Mouse (Mus musculus): ENCODE results near the gene Ubl4b. TPM values are rescaled to one million over a fixed set of nuclear protein-coding genes. Genes with fewer than 3 reads are reported as not detected.

Ubl4b gene
- polyA plus RNA-seq, 1 experiment from 2014 or later: not detected

GRCm38 (mm10) chr3:107563880-107564279, 9.0 kb upstream of the Ubl4b start:
- peaks cover 13% of the 10 kb centered on the region; the same call in 1 of the 2 replicates for H3K27me3 ChIP-seq
- no peaks in the 10 kb centered on the region for H3K36me3 ChIP-seq
- no peaks in the 10 kb centered on the region for H3K4me1 ChIP-seq
- WGBS: 32% methylated on average over 4 of the region's 4 CpGs
- H3K4me3 ChIP-seq: no peak overlapping the region
- H3K9me3 ChIP-seq: no peaks in the 10 kb centered on the region
- no peak for ATAC-seq (ENCODE audit: borderline replicate concordance, extremely low read depth, low FRiP score, low TSS enrichment)
- H3K9ac ChIP-seq: no peak overlapping the region
- no peak overlapping the region for H3K4me2 ChIP-seq
- H3K27ac ChIP-seq: no peak overlapping the region

- no peak for ATAC-seq (ENCODE audit: borderline replicate concordance, extremely low read depth, low FRiP score, low TSS enrichment)
- H3K27me3 ChIP-seq: peaks cover 5% of the 10 kb centered on the region; the same call in 1 of the 2 replicates
- 71% methylated on average over 4 of the region's 4 CpGs for WGBS
Observed at GRCm38 (mm10) chr3:107562591-107562990, 7.7 kb upstream of the Ubl4b start.

GRCm38 (mm10) chr3:107562104-107562503, 7.2 kb upstream of the Ubl4b start:
- Histone ChIP-seq H3K27me3 (peaks cover 7% of the 10 kb centered on the region; the same call in 1 of the 2 replicates), H3K27ac (no peak overlapping the region), H3K9me3 (no peaks in the 10 kb centered on the region), H3K9ac (no peak overlapping the region), H3K4me2 (no peak overlapping the region), H3K4me1 (no peaks in the 10 kb centered on the region), H3K36me3 (no peaks in the 10 kb centered on the region), H3K4me3 (no peak overlapping the region)
- 73% methylated on average over 2 of the region's 2 CpGs for WGBS
- no peak for ATAC-seq (ENCODE audit: borderline replicate concordance, extremely low read depth, low FRiP score, low TSS enrichment)

More at GRCm38 (mm10) chr3:107562591-107562990, 7.7 kb upstream of the Ubl4b start:
- Histone ChIP-seq H3K9ac (no peak overlapping the region), H3K9me3 (no peaks in the 10 kb centered on the region), H3K4me3 (no peak overlapping the region), H3K4me2 (no peak overlapping the region), H3K4me1 (no peaks in the 10 kb centered on the region), H3K27ac (no peak overlapping the region), H3K36me3 (no peaks in the 10 kb centered on the region)

- H3K4me2 ChIP-seq: no peak overlapping the region
- no peak overlapping the region for H3K27ac ChIP-seq
- no peak overlapping the region for H3K4me3 ChIP-seq
- WGBS: 12% methylated on average over 3 of the region's 3 CpGs
- H3K4me1 ChIP-seq: no peaks in the 10 kb centered on the region
- H3K27me3 ChIP-seq: peaks cover 2% of the 10 kb centered on the region; the same call in 1 of the 2 replicates
- H3K9ac ChIP-seq: no peak overlapping the region
- no peaks in the 10 kb centered on the region for H3K9me3 ChIP-seq
- no peaks in the 10 kb centered on the region for H3K36me3 ChIP-seq
- ATAC-seq (ENCODE audit: borderline replicate concordance, extremely low read depth, low FRiP score, low TSS enrichment): peak; percentile 60
Observed at GRCm38 (mm10) chr3:107559183-107559582, 4.3 kb upstream of the Ubl4b start.

- H3K36me3 ChIP-seq: no peaks in the 10 kb centered on the region
- H3K4me1 ChIP-seq: no peaks in the 10 kb centered on the region
- H3K27ac ChIP-seq: no peak overlapping the region
- H3K9ac ChIP-seq: no peak overlapping the region
- no peak overlapping the region for H3K4me2 ChIP-seq
- no peak overlapping the region for H3K4me3 ChIP-seq
- ATAC-seq (ENCODE audit: borderline replicate concordance, extremely low read depth, low FRiP score, low TSS enrichment): peak; percentile 28; the same call in 1 of the 2 replicates
- H3K27me3 ChIP-seq: peaks cover 2% of the 10 kb centered on the region; the same call in 1 of the 2 replicates
- 23% methylated on average over 3 of the region's 3 CpGs for WGBS
- no peaks in the 10 kb centered on the region for H3K9me3 ChIP-seq
Observed at GRCm38 (mm10) chr3:107558740-107559139, 3.9 kb upstream of the Ubl4b start.

GRCm38 (mm10) chr3:107550409-107551049, 4.3 kb downstream of the Ubl4b start:
- Histone ChIP-seq H3K4me3 (no peak overlapping the region), H3K9ac (no peak overlapping the region), H3K36me3 (no peaks in the 10 kb centered on the region), H3K27me3 (no peaks in the 10 kb centered on the region), H3K4me2 (no peak overlapping the region), H3K4me1 (no peaks in the 10 kb centered on the region), H3K9me3 (no peaks in the 10 kb centered on the region), H3K27ac (no peak overlapping the region)
- ATAC-seq (ENCODE audit: borderline replicate concordance, extremely low read depth, low FRiP score, low TSS enrichment): no peak
- 71% methylated on average over 17 of the region's 17 CpGs for WGBS

- no peaks in the 10 kb centered on the region for H3K9me3 ChIP-seq
- H3K36me3 ChIP-seq: no peaks in the 10 kb centered on the region
- H3K9ac ChIP-seq: no peak overlapping the region
- no peak for ATAC-seq (ENCODE audit: borderline replicate concordance, extremely low read depth, low FRiP score, low TSS enrichment)
- H3K27ac ChIP-seq: no peak overlapping the region
- no peak overlapping the region for H3K4me3 ChIP-seq
- H3K27me3 ChIP-seq: no peaks in the 10 kb centered on the region
- WGBS: 49% methylated on average over 2 of the region's 2 CpGs
- peaks cover 5% of the 10 kb centered on the region; the same call in 1 of the 2 replicates for H3K4me1 ChIP-seq
- no peak overlapping the region for H3K4me2 ChIP-seq
Observed at GRCm38 (mm10) chr3:107546956-107547355, 7.9 kb downstream of the Ubl4b start.

- Histone ChIP-seq H3K4me2 (no peak overlapping the region), H3K36me3 (no peaks in the 10 kb centered on the region), H3K4me1 (peaks cover 5% of the 10 kb centered on the region; the same call in 1 of the 2 replicates), H3K4me3 (no peak overlapping the region), H3K9me3 (no peaks in the 10 kb centered on the region), H3K9ac (no peak overlapping the region), H3K27me3 (0 out of 2 replicates have a peak, but pooled peaks cover under 1% of the 10 kb centered on the region), H3K27ac (no peak overlapping the region)
- no peak for ATAC-seq (ENCODE audit: borderline replicate concordance, extremely low read depth, low FRiP score, low TSS enrichment)
- WGBS: 63% methylated on average over 10 of the region's 10 CpGs
Observed at GRCm38 (mm10) chr3:107545716-107546412, 9.0 kb downstream of the Ubl4b start.

GRCm38 (mm10) chr3:107545278-107545677, 9.6 kb downstream of the Ubl4b start:
- Histone ChIP-seq H3K9me3 (no peaks in the 10 kb centered on the region), H3K4me2 (no peak overlapping the region), H3K27me3 (peaks cover 7% of the 10 kb centered on the region; the same call in 1 of the 2 replicates), H3K4me3 (no peak overlapping the region), H3K36me3 (no peaks in the 10 kb centered on the region), H3K9ac (no peak overlapping the region), H3K27ac (no peak overlapping the region), H3K4me1 (peaks cover 5% of the 10 kb centered on the region; the same call in 1 of the 2 replicates)
- 60% methylated on average over 5 of the region's 5 CpGs for WGBS
- no peak for ATAC-seq (ENCODE audit: borderline replicate concordance, extremely low read depth, low FRiP score, low TSS enrichment)

- Histone ChIP-seq H3K27me3 (peaks cover 9% of the 10 kb centered on the region; the same call in 1 of the 2 replicates), H3K27ac (no peak overlapping the region), H3K9me3 (no peaks in the 10 kb centered on the region), H3K4me3 (no peak overlapping the region), H3K4me2 (no peak overlapping the region), H3K4me1 (peaks cover 5% of the 10 kb centered on the region; the same call in 1 of the 2 replicates), H3K9ac (no peak overlapping the region), H3K36me3 (no peaks in the 10 kb centered on the region)
- WGBS: 37% methylated on average over 8 of the region's 8 CpGs
- peak; percentile 55; the same call in 1 of the 2 replicates for ATAC-seq (ENCODE audit: borderline replicate concordance, extremely low read depth, low FRiP score, low TSS enrichment)
Observed at GRCm38 (mm10) chr3:107543158-107544080, 11.5 kb downstream of the Ubl4b start.

- Histone ChIP-seq H3K36me3 (no peaks in the 10 kb centered on the region), H3K4me3 (no peak overlapping the region), H3K27me3 (peaks cover 13% of the 10 kb centered on the region; the same call in 1 of the 2 replicates), H3K4me2 (no peak overlapping the region), H3K9ac (no peak overlapping the region), H3K27ac (no peak overlapping the region), H3K9me3 (no peaks in the 10 kb centered on the region), H3K4me1 (peaks cover 9% of the 10 kb centered on the region)
- 46% methylated on average over 4 of the region's 4 CpGs for WGBS
- ATAC-seq (ENCODE audit: borderline replicate concordance, extremely low read depth, low FRiP score, low TSS enrichment): no peak
Observed at GRCm38 (mm10) chr3:107542584-107542983, 12.3 kb downstream of the Ubl4b start.
